Mouse (Mus musculus): ENCODE results near the gene Cdh16.
A peak's percentile ranks its signal among the peaks of the same experiment; 100 is the strongest.

DNA sequence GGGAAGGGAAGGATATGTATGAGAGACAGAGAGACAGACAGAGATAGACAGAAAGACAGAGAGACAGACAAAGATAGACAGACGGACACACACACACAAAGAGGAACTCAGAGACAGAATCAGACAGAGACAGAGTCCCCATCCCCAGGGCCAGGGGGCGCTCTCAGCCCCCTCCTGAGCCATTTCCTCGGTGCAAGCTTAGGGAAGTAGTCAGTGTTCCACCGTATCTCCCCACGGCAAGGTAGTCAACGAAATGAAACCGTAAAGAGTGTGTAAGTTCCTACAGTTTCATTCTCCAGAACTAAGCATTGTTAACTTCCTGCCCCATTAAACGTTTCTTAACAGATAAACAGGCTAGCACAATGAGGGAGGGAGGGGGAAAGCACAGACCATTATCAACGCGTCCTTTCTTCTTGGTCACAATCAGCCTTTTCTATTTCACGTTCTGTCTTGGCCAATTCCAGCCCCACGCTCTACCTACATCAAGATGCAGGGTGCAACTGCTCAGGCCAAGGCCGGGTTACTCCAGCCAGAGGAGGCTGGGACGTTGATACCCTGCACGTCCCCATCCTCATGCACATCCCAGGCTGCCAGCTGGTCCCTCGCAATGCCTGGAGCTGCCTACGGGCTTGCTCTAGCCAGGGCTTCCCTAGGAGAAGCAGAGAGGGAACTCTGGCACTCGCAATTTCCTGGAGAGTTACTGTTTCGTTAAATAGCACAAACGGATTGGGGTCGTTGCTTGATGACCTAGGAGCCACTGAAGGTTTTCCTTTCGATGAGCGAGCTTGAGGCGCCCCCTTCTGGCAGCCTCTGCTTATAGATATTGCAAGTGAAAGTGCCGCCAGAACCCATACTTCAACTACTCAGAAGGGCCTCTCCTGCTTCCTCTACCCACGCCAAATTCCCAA is 53.5 kb downstream of the Cdh16 start:
- no peak; the same call in 1 of the 2 replicates for TF ChIP-seq POLR2A (IDR thresholded peaks at IDR 0.05; ENCODE audit: low read depth, low read length)
- TF ChIP-seq CTCF (IDR thresholded peaks at IDR 0.05; ENCODE audit: borderline replicate concordance, insufficient read depth, low read length), result peak; percentile 59
